Mouse (Mus musculus) WW6 (cell line): Measurements from ENCODE around the gene Ssbp1.
A peak's percentile ranks its signal among the peaks of the same experiment; 100 is the strongest.

Source experiments
- DNase-seq: peaks from one replicate; pipeline ENCODE4 v3.0.0-alpha.2; 2013; ENCODE audit warnings: low read depth, low spot score

The Ssbp1 gene

GRCm38 (mm10) chr6:40470916-40471719 is at the start of gene Ssbp1:
TSS of gene Ssbp1 (plus strand) at chr6:40471352.
- DNase-seq = peak; percentile 84

GRCm38 (mm10) chr6:40423013-40423412 is 48.1 kb upstream of the Ssbp1 start:
- no peak for DNase-seq

DNA sequence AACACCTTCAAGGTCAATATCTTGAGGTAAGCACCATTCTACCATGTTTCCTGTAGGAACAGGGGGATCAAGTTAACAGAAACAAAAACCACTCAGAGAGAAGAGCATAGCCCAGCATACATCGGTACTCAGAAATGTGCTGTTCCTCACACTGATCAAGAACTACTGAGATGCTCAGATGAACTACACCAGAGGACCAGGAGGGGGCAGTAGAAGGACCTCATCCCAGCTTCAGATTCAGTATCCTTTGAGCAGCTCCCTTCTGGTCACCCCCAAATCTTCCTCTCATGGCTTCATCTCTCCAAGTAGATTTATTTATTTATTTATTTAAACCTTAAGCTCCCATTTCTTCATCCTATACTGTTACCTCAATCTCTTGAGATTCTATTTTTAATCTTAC is 47.4 kb upstream of the Ssbp1 start:
- DNase-seq = no peak

GRCm38 (mm10) chr6:40427441-40427840 is 43.7 kb upstream of the Ssbp1 start:
- DNase-seq = no peak

GRCm38 (mm10) chr6:40428696-40429095 is 42.5 kb upstream of the Ssbp1 start:
- no peak for DNase-seq

DNA sequence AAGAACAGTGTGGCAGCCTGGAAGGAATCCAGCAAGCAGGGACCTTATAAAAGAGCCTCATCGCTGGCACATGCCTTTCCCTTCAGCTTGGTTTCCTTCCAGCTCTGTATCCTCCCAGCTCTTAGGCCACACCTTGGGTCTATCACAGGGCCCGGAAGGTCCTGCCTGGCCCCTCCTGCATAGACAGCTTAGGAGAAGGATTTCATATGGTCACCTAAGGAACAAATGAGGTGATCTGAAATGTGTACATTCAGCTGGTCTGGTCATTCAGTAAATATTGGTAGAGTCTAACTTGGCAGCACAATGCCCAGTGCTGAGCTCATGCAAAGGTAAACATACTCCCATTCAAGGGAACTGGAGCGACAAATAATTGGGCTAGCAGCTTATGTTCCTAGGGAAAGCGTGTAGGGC is 41.6 kb upstream of the Ssbp1 start:
- DNase-seq = no peak

DNA sequence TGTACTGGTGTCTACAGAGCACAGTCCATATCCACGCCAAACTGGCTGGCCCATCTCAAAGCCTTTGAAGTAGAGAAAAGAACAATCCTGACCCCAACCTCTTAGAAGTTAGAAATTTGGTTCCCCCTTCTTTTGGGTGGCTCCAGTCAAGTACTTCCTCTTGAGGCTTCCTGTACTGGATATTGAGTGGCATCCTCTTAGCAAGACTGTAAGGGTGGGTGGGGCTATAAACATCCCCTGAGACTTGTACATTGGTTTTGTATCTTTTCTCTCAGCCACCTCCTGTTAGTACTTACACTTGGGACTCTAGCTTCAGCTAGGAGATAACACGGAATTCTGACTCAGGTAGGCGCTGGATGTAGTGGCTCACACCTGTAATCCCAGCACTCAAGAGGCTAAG is 40.9 kb upstream of the Ssbp1 start:
- DNase-seq = no peak

- DNase-seq = no peak
These were observed 40.3 kb upstream of the Ssbp1 start for GRCm38 (mm10) chr6:40430878-40431277.

DNA sequence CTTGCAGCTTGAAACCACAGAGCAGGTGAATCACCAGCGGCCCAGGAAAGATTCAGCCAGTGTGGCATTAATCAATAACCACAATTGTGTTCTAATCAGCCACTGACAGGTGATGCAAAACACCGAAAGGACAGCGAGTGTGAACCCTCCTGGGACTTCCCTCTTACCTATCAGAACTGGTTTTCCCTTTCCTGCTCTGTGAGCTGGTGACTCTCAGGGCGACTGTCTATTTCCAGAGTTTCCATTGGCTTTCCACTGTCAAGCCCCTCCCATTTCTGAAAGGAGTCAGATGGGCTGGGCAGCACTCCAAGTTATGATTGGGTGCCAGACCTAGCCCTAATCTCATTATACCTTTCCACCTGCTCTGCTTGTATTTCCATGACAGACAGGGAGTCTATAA is 39.8 kb upstream of the Ssbp1 start:
- DNase-seq = no peak

- no peak for DNase-seq
These were observed 39.3 kb upstream of the Ssbp1 start for GRCm38 (mm10) chr6:40431812-40432211.

DNA sequence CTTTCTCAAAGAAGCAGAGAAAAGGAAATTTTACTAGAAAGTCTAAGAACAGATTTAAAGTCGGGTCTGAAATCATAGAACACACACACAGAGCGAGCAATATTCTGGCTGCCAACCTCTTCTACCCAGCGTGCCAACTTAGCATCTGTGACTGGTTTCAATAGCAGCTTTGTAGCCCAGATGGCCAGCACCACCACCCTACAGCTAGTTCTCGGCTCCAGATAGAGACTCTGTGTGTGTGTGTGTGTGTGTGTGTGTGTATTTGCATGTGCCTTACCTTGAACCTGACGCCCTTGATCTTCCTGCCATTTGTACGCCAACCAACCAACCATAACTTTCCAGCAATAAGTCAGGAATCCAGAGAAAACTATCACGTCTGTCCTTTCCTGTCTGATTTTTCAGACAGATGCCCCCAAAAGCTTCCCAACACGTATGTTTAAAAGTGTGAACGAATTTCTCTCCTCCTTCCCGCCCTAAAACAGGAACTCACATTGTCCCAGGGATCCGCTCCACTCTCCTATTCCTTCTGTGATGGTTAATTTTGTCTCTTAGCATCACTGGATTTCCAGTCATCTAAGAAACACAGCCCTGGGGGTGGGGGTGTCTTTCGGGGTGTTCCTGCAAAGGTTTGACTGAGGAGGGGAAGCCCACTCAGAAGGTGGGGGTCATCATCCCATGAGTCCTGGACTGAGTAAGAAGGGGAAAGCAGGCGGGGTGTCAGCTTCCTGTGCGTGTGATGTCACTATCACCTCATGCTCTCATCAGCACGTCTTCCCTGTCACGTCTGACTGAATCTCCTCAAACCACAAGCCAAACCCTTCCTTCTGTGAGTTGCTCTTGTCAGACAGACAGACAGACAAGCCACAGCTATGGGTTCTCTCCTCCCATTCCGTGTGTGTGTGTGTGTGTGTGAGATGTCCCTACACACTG is 38.5 kb upstream of the Ssbp1 start:
- DNase-seq = no peak

- no peak for DNase-seq
These were observed 36.5 kb upstream of the Ssbp1 start for GRCm38 (mm10) chr6:40434697-40435096.

GRCm38 (mm10) chr6:40435151-40436046 is 35.8 kb upstream of the Ssbp1 start:
- DNase-seq = no peak

DNA sequence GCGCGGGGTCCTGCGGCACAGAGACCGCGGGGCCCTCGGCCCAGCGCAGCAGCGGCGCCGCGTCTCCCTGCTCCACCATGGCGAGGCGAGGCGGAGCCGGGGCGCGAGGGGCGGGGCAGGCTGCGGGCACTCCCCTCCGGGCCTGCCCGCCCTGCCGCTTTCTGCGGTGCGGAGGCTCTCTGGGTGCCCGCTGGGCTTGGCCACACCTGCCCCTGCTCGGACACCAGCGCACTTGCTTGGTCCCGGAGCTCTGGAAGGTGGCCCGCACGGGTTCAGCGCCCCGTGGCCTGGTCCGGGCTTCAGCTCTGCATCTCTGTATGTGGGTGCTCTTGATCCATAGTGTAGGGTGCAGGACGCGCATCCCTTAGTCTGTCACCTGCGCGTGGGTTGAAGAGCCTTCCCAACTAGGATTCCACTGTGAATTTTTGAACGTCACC is 35.1 kb upstream of the Ssbp1 start, which contains the start of gene E330009J07Rik:
TSS of gene E330009J07Rik (minus strand) at position 89 of the 437 bp plus-strand sequence.
- DNase-seq = no peak

DNA sequence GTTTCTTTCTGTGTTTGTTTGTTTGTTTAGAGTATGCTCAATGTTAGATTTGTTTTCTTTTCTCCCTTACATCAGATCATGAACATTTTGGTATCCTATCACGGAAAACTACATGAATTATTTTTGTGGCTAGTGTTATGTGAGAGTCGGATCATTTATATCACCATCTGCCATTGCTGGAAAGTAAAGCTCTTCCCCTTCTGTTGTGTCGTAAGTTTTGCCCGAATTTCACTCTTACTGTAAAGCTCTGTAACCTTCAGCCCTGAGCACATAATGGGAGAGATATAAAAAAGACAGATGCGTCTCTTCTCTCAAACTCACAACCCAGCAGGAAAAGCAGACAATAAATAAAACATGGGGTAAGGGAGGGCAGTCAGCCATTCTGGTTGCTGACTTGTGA is 32.2 kb upstream of the Ssbp1 start, which contains the start of gene Wee2:
TSS of gene Wee2 (plus strand) at position 153 of the 400 bp plus-strand sequence.
- no peak for DNase-seq

DNA sequence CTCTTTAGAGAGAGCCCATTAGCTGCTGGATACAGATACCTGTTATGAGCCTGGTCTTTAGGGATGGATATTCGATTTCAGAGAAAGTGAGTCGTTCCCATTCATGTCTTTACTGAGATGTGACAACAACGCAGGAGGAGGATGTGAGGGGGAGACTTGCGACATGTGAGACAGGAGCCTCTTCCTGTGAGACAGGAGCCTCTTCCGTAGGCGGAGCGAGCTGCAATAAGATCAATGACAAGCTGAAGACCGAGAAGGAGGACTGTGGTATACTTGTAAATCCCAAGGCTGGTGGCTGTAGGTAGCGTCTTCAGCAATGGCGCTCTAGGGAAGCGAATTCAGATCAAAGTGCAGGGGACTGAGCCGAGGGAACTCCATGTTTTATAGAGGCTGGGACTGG is 31.4 kb upstream of the Ssbp1 start:
- no peak for DNase-seq

DNA sequence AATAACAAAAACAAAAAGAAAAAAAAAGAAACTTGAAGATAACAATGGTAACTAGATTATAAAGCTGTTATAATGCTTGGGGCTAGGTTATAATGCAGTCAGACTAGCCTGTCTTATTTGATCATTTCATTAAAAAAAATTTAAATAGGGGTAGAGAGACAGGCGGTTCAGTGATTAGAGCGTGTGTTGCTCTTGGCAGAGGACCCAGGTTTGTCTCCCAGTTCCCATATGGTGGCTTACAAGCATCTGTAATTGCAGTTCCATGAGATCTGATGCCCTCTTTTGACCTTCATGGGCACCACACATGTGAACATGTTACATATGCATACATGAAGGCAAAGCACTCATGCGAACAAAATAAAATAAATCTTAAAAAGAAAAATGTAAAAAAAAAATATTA is 29.9 kb upstream of the Ssbp1 start:
- DNase-seq = no peak

GRCm38 (mm10) chr6:40441755-40442154 is 29.4 kb upstream of the Ssbp1 start:
- DNase-seq = no peak

GRCm38 (mm10) chr6:40443281-40443928 is 27.7 kb upstream of the Ssbp1 start:
- no peak for DNase-seq

DNA sequence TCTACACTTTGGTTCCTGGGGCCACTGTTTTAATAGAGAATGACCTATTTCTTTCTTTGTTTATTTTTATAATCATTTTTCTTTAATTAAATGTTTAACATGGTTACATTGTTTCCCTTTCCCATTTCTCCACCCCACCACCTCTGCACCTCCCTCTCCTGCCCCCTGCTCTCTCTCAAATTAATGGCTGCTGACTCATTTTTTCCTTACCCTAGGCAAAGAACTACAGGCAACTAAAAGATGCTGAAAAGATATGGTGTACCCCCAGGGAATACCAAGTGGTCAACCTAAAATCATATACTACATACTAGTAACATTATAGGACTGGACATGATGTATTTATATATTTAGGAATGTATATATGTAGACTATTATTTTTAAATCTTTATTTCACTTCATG is 22.5 kb upstream of the Ssbp1 start:
- DNase-seq = no peak
